Mouse (Mus musculus) myocyte (in vitro differentiated cells): ENCODE measurements around the gene Lmna.

Source experiments
- E2F4 ChIP-seq: IDR thresholded peaks from one replicate; pipeline ENCODE4 v1.6.1; 2011; ENCODE audit warnings: mild to moderate bottlenecking, control low read depth, moderate library complexity; ENCODE audit not compliant: insufficient read depth
- MAX ChIP-seq: IDR thresholded peaks from one replicate; pipeline ENCODE4 v1.6.1; 2011; ENCODE audit warnings: low read depth, mild to moderate bottlenecking, control low read depth
- MYOD1 ChIP-seq, 3 experiments: IDR thresholded peaks; one replicate each; pipeline ENCODE4 v1.6.1; 2011; ENCODE audit warnings: control low read depth in 2 of 3, low read depth in 2 of 3, mild to moderate bottlenecking in 2 of 3, moderate library complexity in 1 of 3; ENCODE audit not compliant: insufficient read length in 2 of 3, control insufficient read depth in 1 of 3
- MYOG ChIP-seq, 3 experiments: IDR thresholded peaks; one replicate each; pipeline ENCODE4 v1.6.1; 2011; ENCODE audit warnings: control low read depth in 2 of 3, low read depth in 2 of 3, mild to moderate bottlenecking in 2 of 3; ENCODE audit not compliant: insufficient read length in 2 of 3, control insufficient read depth in 1 of 3, insufficient read depth in 1 of 3
- POLR2A ChIP-seq: IDR thresholded peaks from one replicate; pipeline ENCODE4 v1.6.1; 2011; ENCODE audit warnings: low read depth, mild to moderate bottlenecking, control low read depth, moderate library complexity; ENCODE audit not compliant: insufficient read length
- POLR2AphosphoS2 ChIP-seq: IDR thresholded peaks from one replicate; pipeline ENCODE4 v1.6.1; 2011; ENCODE audit warnings: low read depth, control low read depth; ENCODE audit not compliant: insufficient read length
- REST ChIP-seq: IDR thresholded peaks from one replicate; pipeline ENCODE4 v1.6.1; 2011; ENCODE audit warnings: mild to moderate bottlenecking, control low read depth, moderate library complexity; ENCODE audit not compliant: insufficient read depth, insufficient read length
- TCF12 ChIP-seq: IDR thresholded peaks from one replicate; pipeline ENCODE4 v1.6.1; 2011; ENCODE audit warnings: mild to moderate bottlenecking, control low read depth; ENCODE audit not compliant: poor library complexity, insufficient read depth, severe bottlenecking
- USF1 ChIP-seq: IDR thresholded peaks from one replicate; pipeline ENCODE4 v1.6.1; 2011; ENCODE audit warnings: low read depth, mild to moderate bottlenecking, control low read depth, moderate library complexity

DNA sequence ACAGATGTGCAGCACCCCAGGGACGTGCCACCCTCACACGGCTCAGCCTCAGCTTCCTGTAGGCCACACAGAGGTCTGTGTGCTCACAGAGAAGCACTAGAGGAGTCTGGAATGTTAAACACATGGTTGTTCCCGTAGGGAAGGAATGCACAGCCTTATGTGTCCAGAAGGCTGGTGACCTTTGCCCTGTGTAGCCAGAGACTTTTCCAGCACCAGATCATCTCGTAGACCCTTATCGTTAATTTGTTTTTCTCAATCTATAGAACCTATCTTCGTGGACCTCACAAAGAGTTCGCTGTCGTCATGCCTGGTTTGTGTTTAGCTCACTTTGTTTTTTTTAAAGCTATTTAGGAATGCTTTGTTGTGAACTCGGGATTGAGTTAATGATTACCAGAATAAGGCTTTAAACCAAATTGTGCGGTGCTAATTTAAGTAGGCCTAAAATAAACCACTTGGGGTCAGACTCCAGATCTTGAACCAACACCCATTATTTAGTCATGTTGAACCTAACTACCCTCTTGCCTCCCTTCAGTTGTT, 38.7 kb downstream of the Lmna start:
- no peak for TF ChIP-seq POLR2A
- TF ChIP-seq E2F4, result no peak
- TF ChIP-seq MYOG (IDR thresholded peaks at IDR 0.05; ENCODE audit: control insufficient read depth in 1 of 3, insufficient read depth in 1 of 3, insufficient read length in 2 of 3, low read depth in 2 of 3), result no peak
- no peak for TF ChIP-seq USF1
- TF ChIP-seq TCF12, result no peak
- no peak for TF ChIP-seq MAX
- TF ChIP-seq REST, result no peak
- TF ChIP-seq POLR2AphosphoS2, result no peak
- no peak for TF ChIP-seq MYOD1 (IDR thresholded peaks at IDR 0.05; ENCODE audit: control insufficient read depth in 1 of 3, insufficient read length in 2 of 3, low read depth in 2 of 3)
